In the genomic region with DNA sequence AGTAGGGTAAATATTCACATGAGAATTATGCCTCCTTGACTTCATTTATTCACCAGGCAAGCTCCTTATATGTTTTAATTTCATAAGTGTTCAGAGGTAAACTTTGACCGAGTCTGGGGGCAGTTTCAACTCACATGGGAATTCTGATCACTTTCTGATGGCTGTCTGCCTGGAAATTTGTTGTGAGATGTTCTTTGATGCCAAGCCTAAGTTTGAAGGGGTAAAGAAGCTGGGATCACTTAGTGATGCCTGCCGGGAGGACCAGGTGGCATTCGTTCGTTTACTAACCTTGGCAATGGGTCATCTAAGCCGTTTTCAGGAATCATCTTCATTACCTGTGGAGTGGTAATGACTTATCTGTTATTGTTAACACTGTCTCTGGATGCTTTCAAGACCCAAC, we compare ENCODE assay signal across 21 mouse cellular contexts. TPM values are rescaled to one million over a fixed set of nuclear protein-coding genes. Genes with fewer than 3 reads are reported as not detected.
DNase-seq lines count a peak whose midpoint lies in the region; ATAC-seq and TF ChIP-seq lines count a peak whose summit lies in the region.
"Had no signal": no experiment of that assay in that cellular context is flagged by ENCODE, and none has a peak within 500 bp of the region (broad histone marks: within the 10 kb centered on the region; RNA-seq: fewer than 3 reads in every experiment).

No protein-coding gene starts in this region.

- intact Hi-C loops in gastrocnemius, adult 2 months (cut with DNase I), result loop anchor here (5.0 kb wide), 1 partner anchor 39 kb away; no protein-coding TSS in a partner anchor

- 51% methylated on average over 5 of the region's 5 CpGs for WGBS in heart, embryonic 16.5 days
- WGBS in heart, embryonic 11.5 days (ENCODE audit: insufficient replicate concordance), result 68% methylated on average over 5 of the region's 5 CpGs
- 48% methylated on average over 5 of the region's 5 CpGs for WGBS in limb, embryonic 15.5 days
- WGBS in limb, embryonic 10.5 days, result 83% methylated on average over 5 of the region's 5 CpGs
- 81% methylated on average over 5 of the region's 5 CpGs for WGBS in midbrain, embryonic 13.5 days

- DNase-seq in gastrocnemius, adult 2 months, result no peak
- DNase-seq in gastrocnemius, adult 8-10 months (ENCODE audit: low spot score in 2 of 2), result no peak
- no peak for DNase-seq in limb, embryonic 10.5 days (ENCODE audit: low spot score)
- DNase-seq: adrenal gland, postnatal 14 days; cerebellum, adult 11 months; cerebellum, postnatal 25 days; left cerebral cortex, postnatal 4 days; liver, embryonic 13.5 days; thymus, postnatal 36 days had no signal

- H3K9me3 ChIP-seq in heart, embryonic 16.5 days (replicated peaks; ENCODE audit: control insufficient read depth, low read length), result no peaks in the 10 kb centered on the region
- no peaks in the 10 kb centered on the region for H3K9me3 ChIP-seq in heart, embryonic 11.5 days (replicated peaks; ENCODE audit: control insufficient read depth, low read length)
- no peaks in the 10 kb centered on the region for H3K9me3 ChIP-seq in limb, embryonic 15.5 days
- H3K9me3 ChIP-seq in limb, embryonic 10.5 days (replicated peaks), result no peaks in the 10 kb centered on the region
- no peaks in the 10 kb centered on the region for H3K9me3 ChIP-seq in midbrain, embryonic 13.5 days
- H3K9me3 ChIP-seq: G1E; hindbrain, embryonic 13.5 days; liver, embryonic 13.5 days; megakaryocyte, embryonic 14.5 days; midbrain, embryonic 15.5 days; neural tube, embryonic 15.5 days had no signal

- peak overlapping the region; percentile 60 for H3K4me3 ChIP-seq in gastrocnemius, adult 2 months
- no peak overlapping the region for H3K4me3 ChIP-seq in heart, embryonic 16.5 days (ENCODE audit: low read length)
- no peak overlapping the region for H3K4me3 ChIP-seq in heart, embryonic 11.5 days (ENCODE audit: low read depth, low read length)
- no peak overlapping the region for H3K4me3 ChIP-seq in limb, embryonic 15.5 days
- no peak overlapping the region for H3K4me3 ChIP-seq in limb, embryonic 10.5 days
- H3K4me3 ChIP-seq in cortical plate, adult 2 months (ENCODE audit: insufficient read depth, low read length), result no peak overlapping the region
- H3K4me3 ChIP-seq in midbrain, embryonic 13.5 days (replicated peaks), result no peak overlapping the region
- H3K4me3 ChIP-seq: hindbrain, embryonic 13.5 days; liver, embryonic 13.5 days; megakaryocyte, embryonic 14.5 days; midbrain, embryonic 15.5 days; neural tube, embryonic 15.5 days had no signal

- peaks cover 3% of the 10 kb centered on the region; the same call in 1 of the 2 replicates for H3K36me3 ChIP-seq in heart, embryonic 16.5 days (ENCODE audit: control insufficient read depth, insufficient read depth)
- H3K36me3 ChIP-seq in heart, embryonic 11.5 days (ENCODE audit: control insufficient read depth, insufficient read depth, low read length), result no peaks in the 10 kb centered on the region
- no peaks in the 10 kb centered on the region for H3K36me3 ChIP-seq in limb, embryonic 15.5 days
- 0 out of 2 replicates have a peak, but pooled peaks cover 2% of the 10 kb centered on the region for H3K36me3 ChIP-seq in limb, embryonic 10.5 days
- no peaks in the 10 kb centered on the region for H3K36me3 ChIP-seq in midbrain, embryonic 13.5 days
- H3K36me3 ChIP-seq: hindbrain, embryonic 13.5 days; liver, embryonic 13.5 days; midbrain, embryonic 15.5 days; neural tube, embryonic 15.5 days had no signal

- no peaks in the 10 kb centered on the region for H3K27me3 ChIP-seq in heart, embryonic 16.5 days (ENCODE audit: control insufficient read depth, insufficient read depth, low read length)
- no peaks in the 10 kb centered on the region for H3K27me3 ChIP-seq in heart, embryonic 11.5 days (ENCODE audit: control insufficient read depth, insufficient read depth, low read length)
- H3K27me3 ChIP-seq in limb, embryonic 15.5 days, result no peaks in the 10 kb centered on the region
- H3K27me3 ChIP-seq in limb, embryonic 10.5 days (ENCODE audit: low read depth, poor library complexity, severe bottlenecking), result no peaks in the 10 kb centered on the region
- H3K27me3 ChIP-seq in midbrain, embryonic 13.5 days, result no peaks in the 10 kb centered on the region
- H3K27me3 ChIP-seq: hindbrain, embryonic 13.5 days; liver, embryonic 13.5 days; megakaryocyte, embryonic 14.5 days; midbrain, embryonic 15.5 days; neural tube, embryonic 15.5 days had no signal

- ATAC-seq in heart, embryonic 16.5 days (replicated peaks; ENCODE audit: extremely low read depth, insufficient read depth, low FRiP score), result no peak
- ATAC-seq in heart, embryonic 11.5 days (replicated peaks; ENCODE audit: insufficient number of reproducible peaks, low FRiP score, low TSS enrichment), result no peak
- ATAC-seq in limb, embryonic 15.5 days (ENCODE audit: insufficient number of reproducible peaks, low FRiP score, low TSS enrichment, low read depth), result no peak
- ATAC-seq in midbrain, embryonic 13.5 days, result no peak
- ATAC-seq: activated CD4-positive, CD25-positive, alpha-beta regulatory T cell, adult 4 months; CD4-positive, CD25-positive, alpha-beta regulatory T cell, adult 4 months; midbrain, embryonic 15.5 days had no signal

- H3K27ac ChIP-seq in gastrocnemius, adult 2 months, result peak overlapping the region; percentile 94
- peak overlapping the region; percentile 73 for H3K27ac ChIP-seq in heart, embryonic 16.5 days (ENCODE audit: low read length)
- no peak overlapping the region for H3K27ac ChIP-seq in heart, embryonic 11.5 days (ENCODE audit: low read depth, low read length)
- H3K27ac ChIP-seq in limb, embryonic 15.5 days, result 0 out of 2 replicates have a peak overlapping the region, but pooled peaks have one; percentile 24
- H3K27ac ChIP-seq in limb, embryonic 10.5 days, result no peak overlapping the region
- H3K27ac ChIP-seq in cortical plate, adult 2 months (ENCODE audit: insufficient read depth, low read length), result peak overlapping the region; percentile 78; the same call in 1 of the 2 replicates
- H3K27ac ChIP-seq in midbrain, embryonic 13.5 days, result no peak overlapping the region
- H3K27ac ChIP-seq: hindbrain, embryonic 13.5 days; liver, embryonic 13.5 days; midbrain, embryonic 15.5 days had no signal

- TF ChIP-seq CTCF in gastrocnemius, adult 2 months (IDR thresholded peaks at IDR 0.05), result no peak
- TF ChIP-seq CTCF in cortical plate, adult 2 months (IDR thresholded peaks at IDR 0.05; ENCODE audit: extremely low read depth, insufficient read depth, low read length), result no peak

- H3K4me2 ChIP-seq in heart, embryonic 16.5 days (ENCODE audit: low read depth, low read length), result no peak overlapping the region
- H3K4me2 ChIP-seq in heart, embryonic 11.5 days, result no peak overlapping the region
- H3K4me2 ChIP-seq in limb, embryonic 15.5 days, result no peak overlapping the region
- H3K4me2 ChIP-seq in midbrain, embryonic 13.5 days (replicated peaks), result no peak overlapping the region
- H3K4me2 ChIP-seq: hindbrain, embryonic 13.5 days; liver, embryonic 13.5 days; midbrain, embryonic 15.5 days; neural tube, embryonic 15.5 days had no signal

- H3K4me1 ChIP-seq in heart, embryonic 16.5 days (ENCODE audit: control insufficient read depth, insufficient read depth, low read length), result peaks cover 76% of the 10 kb centered on the region
- H3K4me1 ChIP-seq in heart, embryonic 11.5 days (ENCODE audit: control insufficient read depth, insufficient read depth, low read length), result peaks cover 66% of the 10 kb centered on the region
- peaks cover 74% of the 10 kb centered on the region for H3K4me1 ChIP-seq in limb, embryonic 15.5 days
- peaks cover 51% of the 10 kb centered on the region for H3K4me1 ChIP-seq in limb, embryonic 10.5 days
- peaks cover 24% of the 10 kb centered on the region for H3K4me1 ChIP-seq in cortical plate, adult 2 months (ENCODE audit: control insufficient read depth, insufficient read depth, low read length)
- H3K4me1 ChIP-seq in midbrain, embryonic 13.5 days (replicated peaks), result peaks cover 24% of the 10 kb centered on the region

- no peak for TF ChIP-seq POLR2A in cortical plate, adult 2 months (IDR thresholded peaks at IDR 0.05; ENCODE audit: extremely low read depth, insufficient read depth, low read length)

- H3K9ac ChIP-seq in heart, embryonic 16.5 days (ENCODE audit: low read length), result peak overlapping the region; percentile 9; the same call in 1 of the 2 replicates
- H3K9ac ChIP-seq in heart, embryonic 11.5 days (ENCODE audit: low read depth, low read length), result no peak overlapping the region
- H3K9ac ChIP-seq in limb, embryonic 15.5 days, result no peak overlapping the region
- H3K9ac ChIP-seq in midbrain, embryonic 13.5 days (replicated peaks), result no peak overlapping the region
- H3K9ac ChIP-seq: hindbrain, embryonic 13.5 days; liver, embryonic 13.5 days; midbrain, embryonic 15.5 days; neural tube, embryonic 15.5 days had no signal

RNA-seq across cellular contexts. Expression of a gene that starts 23.0 kb away (rescaled TPM):
- 100 to 1,000 TPM; 282 to 352 TPM for total RNA-seq in gastrocnemius, adult 2 months (2021)
- total RNA-seq in gastrocnemius, adult 8-10 months (2022), result 100 to 1,000 TPM; 229 to 309 (median 276) TPM
- 129 and 142 TPM in 2 replicates for polyA plus RNA-seq in heart, embryonic 16.5 days (2015; fragmentation: Nextera tagmentation; extraction: Ambion mirVana)
- 107 and 126 TPM in 2 replicates for polyA plus RNA-seq in heart, embryonic 11.5 days (2014; fragmentation: Nextera tagmentation; extraction: Ambion mirVana)
- polyA plus RNA-seq in limb, embryonic 15.5 days (2015; fragmentation: Nextera tagmentation; extraction: Ambion mirVana), result 163 and 180 TPM in 2 replicates
- polyA plus RNA-seq in limb, embryonic 10.5 days (2016; fragmentation: Nextera tagmentation; extraction: Ambion mirVana), result 33.8 and 45.5 TPM in 2 replicates
- 144 and 148 TPM in 2 replicates for polyA plus RNA-seq in cortical plate, adult 2 months (2012; rRNA removed)
- 17.2 and 17.6 TPM in 2 replicates for polyA plus RNA-seq in midbrain, embryonic 13.5 days (2015; fragmentation: Nextera tagmentation; extraction: Ambion mirVana)

Comparison
In these comparisons a context has a peak if more than half of its experiments do, and no peak if none do; other contexts are left out.
1. H3K27ac ChIP-seq: peak in gastrocnemius, adult 2 months (single experiment), heart, embryonic 16.5 days (single experiment), limb, embryonic 15.5 days (single experiment) and cortical plate, adult 2 months (single experiment); none in heart, embryonic 11.5 days (single experiment), limb, embryonic 10.5 days (single experiment) and midbrain, embryonic 13.5 days (single experiment).